Mouse (Mus musculus) left cerebral cortex, postnatal 10 days (tissue): Measurements from ENCODE around the gene Fcgr4. TPM values are rescaled to one million over a fixed set of nuclear protein-coding genes. Genes with fewer than 3 reads are reported as not detected.
A peak's percentile ranks its signal among the peaks of the same experiment; 100 is the strongest.
"Not testable (repeated sequence)": the region's sequence is repeated elsewhere in the genome, so short reads cannot be mapped to it uniquely, and the experiment has no call there.

Experiments
- DNase-seq, 2 experiments: peaks; one replicate each; pipeline ENCODE4 v3.0.0; 2021 to 2022; ENCODE audit warnings: low spot score in 2 of 2, mixed read lengths in 1 of 2; ENCODE audit errors: extremely low spot score in 1 of 2
- intact Hi-C: fragments of 180-260 bp; cut with DNase I; formaldehyde crosslinking; loops from one replicate; pipeline ENCODE4 v1.15.1; 2025
- total RNA-seq, 2 experiments: library from RNA; stranded (reverse); gene quantifications; 2 replicates each; pipeline ENCODE4 v1.2.3; 2021

Fcgr4 gene
- total RNA-seq, 2 experiments from 2014 or later = not detected

- no peak for DNase-seq
- intact Hi-C loops = no loop called here
Measured at GRCm38 (mm10) chr1:171043594-171044153, 25.0 kb downstream of the Fcgr4 start.

DNA sequence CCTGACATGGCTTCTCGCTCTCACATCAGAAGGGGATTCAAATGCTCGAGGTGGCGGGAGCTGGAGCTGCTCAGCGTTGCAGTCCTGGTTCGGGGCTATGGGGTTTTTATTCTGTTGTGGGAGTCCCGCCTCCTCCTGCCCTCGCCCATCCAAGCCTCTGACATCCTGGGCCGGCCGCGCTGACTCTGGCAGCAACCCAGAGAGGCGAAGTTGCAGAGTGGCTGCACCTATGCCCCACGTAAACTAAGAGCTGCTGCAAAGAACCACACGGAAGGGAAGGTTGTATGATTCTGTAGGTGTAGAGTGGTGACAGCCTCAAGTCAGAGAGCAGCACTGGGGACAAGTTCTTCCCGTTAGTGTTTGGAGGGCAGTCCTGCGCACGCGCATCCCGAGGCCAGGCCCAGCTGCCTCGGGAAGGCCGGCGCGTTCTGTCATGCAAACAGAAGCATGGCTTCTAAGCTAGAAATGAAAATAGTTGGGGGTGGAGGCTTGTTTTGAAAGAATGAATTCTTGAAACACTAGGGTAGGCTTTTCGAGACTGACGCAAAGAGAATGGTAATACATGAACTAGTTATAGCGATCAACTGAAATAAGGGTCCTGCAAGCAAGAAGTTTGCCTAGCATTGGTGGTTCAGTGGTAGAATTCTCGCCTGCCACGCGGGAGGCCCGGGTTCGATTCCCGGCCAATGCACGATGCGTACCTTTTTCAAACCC is 25.8 kb downstream of the Fcgr4 start:
- intact Hi-C loops = no loop called here
- DNase-seq = peak; percentile 80 to 91

GRCm38 (mm10) chr1:171045079-171045465 is 26.4 kb downstream of the Fcgr4 start:
- no peak for DNase-seq
- intact Hi-C loops = no loop called here

GRCm38 (mm10) chr1:171046501-171046900 is 27.8 kb downstream of the Fcgr4 start:
- DNase-seq = no peak
- intact Hi-C loops = no loop called here

DNA sequence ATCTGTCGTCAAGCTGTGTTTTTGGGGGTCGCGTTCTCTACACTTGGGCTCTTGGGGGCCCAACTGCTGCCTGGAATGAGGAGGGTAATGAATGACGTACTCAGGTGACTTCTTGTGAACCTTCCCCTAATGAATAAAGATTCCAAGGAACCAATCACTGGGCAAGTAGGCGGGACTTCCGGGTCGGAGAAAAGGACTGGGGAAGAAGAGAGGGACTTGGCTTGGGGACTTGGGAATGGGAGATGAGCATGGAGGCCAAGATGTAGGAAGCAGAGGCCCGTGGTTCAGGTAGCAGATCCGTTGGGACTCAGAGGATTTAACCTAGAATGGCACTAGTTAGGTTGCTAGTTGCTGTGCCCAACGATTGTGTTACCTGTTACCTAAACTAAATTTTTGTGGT is 30.5 kb downstream of the Fcgr4 start:
- intact Hi-C loops = no loop called here
- no peak for DNase-seq

GRCm38 (mm10) chr1:171050774-171051173 is 32.1 kb downstream of the Fcgr4 start:
- intact Hi-C loops = no loop called here
- DNase-seq = no peak

- DNase-seq = no peak
- intact Hi-C loops = no loop called here
Measured at GRCm38 (mm10) chr1:171053305-171053704, 34.6 kb downstream of the Fcgr4 start.

DNA sequence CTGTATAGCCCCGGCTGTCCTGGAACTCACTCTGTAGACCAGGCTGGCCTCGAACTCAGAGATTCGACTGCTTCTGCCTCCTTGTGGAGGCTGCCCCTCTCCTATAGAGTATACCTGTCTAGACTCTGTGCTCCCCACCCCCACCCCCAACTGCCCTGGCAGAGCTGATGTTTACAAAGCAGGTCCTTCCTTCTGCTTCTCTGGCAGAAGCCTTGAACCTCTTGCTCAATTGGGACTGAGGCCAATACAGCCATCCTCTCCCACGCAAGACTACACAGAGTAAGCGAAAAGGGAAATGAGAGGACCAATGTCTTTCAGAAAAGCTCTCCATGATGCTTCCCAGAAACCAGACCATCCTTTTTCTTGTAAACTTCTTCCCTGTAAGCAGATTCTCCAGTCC is 38.5 kb downstream of the Fcgr4 start:
- DNase-seq = no peak
- intact Hi-C loops = no loop called here

GRCm38 (mm10) chr1:171059203-171059602 is 40.5 kb downstream of the Fcgr4 start:
- DNase-seq = no peak
- intact Hi-C loops = no loop called here

- no peak for DNase-seq
- intact Hi-C loops = no loop called here
Measured at GRCm38 (mm10) chr1:171060392-171060791, 41.7 kb downstream of the Fcgr4 start.

- intact Hi-C loops = no loop called here
- no peak for DNase-seq
Measured at GRCm38 (mm10) chr1:171061566-171061965, 42.8 kb downstream of the Fcgr4 start.

- DNase-seq = peak in 1 of 2 experiments; percentile 73
- intact Hi-C loops = not testable (repeated sequence)
Measured at GRCm38 (mm10) chr1:171063569-171064490, 45.1 kb downstream of the Fcgr4 start.

- DNase-seq = peak; percentile 87 to 88
- intact Hi-C loops = not testable (repeated sequence)
Measured at GRCm38 (mm10) chr1:171064491-171065242, 45.9 kb downstream of the Fcgr4 start, which contains the start of gene Fcgr3. Gene Fcgr3, minus strand, starts transcription at chr1:171064935.

GRCm38 (mm10) chr1:171065243-171065587 is 46.5 kb downstream of the Fcgr4 start:
- intact Hi-C loops = not testable (repeated sequence)
- DNase-seq = peak in 1 of 2 experiments; percentile 81

GRCm38 (mm10) chr1:171065768-171066167 is 47.0 kb downstream of the Fcgr4 start:
- intact Hi-C loops = not testable (repeated sequence)

GRCm38 (mm10) chr1:171066583-171066982 is 47.9 kb downstream of the Fcgr4 start:
- intact Hi-C loops, DNase-seq: not testable (repeated sequence)

More at GRCm38 (mm10) chr1:171065768-171066167, 47.0 kb downstream of the Fcgr4 start:
- peak in 1 of 2 experiments; percentile 76 for DNase-seq

DNA sequence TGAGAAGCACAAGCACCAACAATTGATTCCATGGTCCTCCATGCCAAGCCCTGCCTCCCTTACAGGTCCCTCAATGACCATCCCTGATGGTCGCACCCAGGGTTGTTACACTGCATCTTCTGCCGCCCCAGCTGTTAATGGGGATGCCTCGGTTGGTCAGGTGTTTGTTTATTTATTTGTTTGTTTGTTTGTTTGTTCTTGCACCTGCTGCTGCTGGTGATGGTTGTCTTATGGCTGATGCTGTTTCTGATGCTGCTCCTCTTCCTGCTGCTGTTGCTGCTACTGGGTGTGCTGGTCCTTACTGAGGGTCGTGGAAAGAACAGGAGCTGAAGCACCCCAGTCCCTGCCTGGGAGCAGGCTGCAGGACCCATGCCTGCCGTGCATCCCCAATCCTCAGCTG is 49.2 kb downstream of the Fcgr4 start:
- DNase-seq, intact Hi-C loops: not testable (repeated sequence)

DNA sequence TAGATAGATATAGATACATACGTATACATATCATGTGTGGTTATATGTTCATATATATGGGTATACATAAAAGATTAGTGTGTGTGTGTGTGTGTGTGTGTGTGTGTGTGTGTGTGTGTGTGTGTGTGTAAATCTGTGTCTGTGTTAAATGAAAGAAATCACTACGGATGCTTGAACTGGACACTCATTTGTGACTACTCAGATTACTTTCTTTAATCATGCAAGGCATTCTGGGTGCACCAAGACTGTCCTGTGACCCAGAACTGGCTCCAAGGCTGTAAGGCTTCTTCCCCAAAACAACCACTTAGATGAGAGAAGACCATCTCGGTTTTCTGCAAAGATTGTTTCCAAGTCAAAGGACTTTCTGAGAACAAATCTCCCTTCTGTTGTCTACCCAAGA is 50.8 kb downstream of the Fcgr4 start:
- intact Hi-C loops, DNase-seq: not testable (repeated sequence)

GRCm38 (mm10) chr1:171070879-171071278 is 52.2 kb downstream of the Fcgr4 start:
- intact Hi-C loops = not testable (repeated sequence)

More at GRCm38 (mm10) chr1:171070879-171071278, 52.2 kb downstream of the Fcgr4 start:
- DNase-seq = not testable (repeated sequence)
